Mouse (Mus musculus) stomach, postnatal 0 days (tissue): ENCODE results near the gene Dlgap5. TPM values are rescaled to one million over a fixed set of nuclear protein-coding genes. Genes with fewer than 3 reads are reported as not detected.

ENCODE experiments used
- ATAC-seq: fragments of 200-750 bp; cut with Nextera tagmentation; 2 replicates; pipeline ENCODE4 v1.8.0; 2017; ENCODE audit not compliant: low FRiP score, low TSS enrichment
- DNase-seq: peaks from one replicate; pipeline ENCODE4 v3.0.0-alpha.2; 2016; ENCODE audit warnings: low spot score
- H3K27ac ChIP-seq: fragments of 300-500 bp; sonication (generic); replicated peaks from 2 replicates; pipeline ENCODE4 v1.5.1; 2014; ENCODE audit warnings: mild to moderate bottlenecking, control low read depth
- H3K27me3 ChIP-seq: fragments of 300-500 bp; sonication (generic); 2 replicates; pipeline ENCODE4 v1.6.1; 2014; ENCODE audit warnings: low read length; ENCODE audit not compliant: control insufficient read depth, insufficient read depth
- H3K36me3 ChIP-seq: fragments of 300-500 bp; sonication (generic); 2 replicates; pipeline ENCODE4 v1.6.1; 2014; ENCODE audit warnings: low read length, mixed read lengths; ENCODE audit not compliant: control insufficient read depth, insufficient read depth
- H3K4me1 ChIP-seq: fragments of 300-500 bp; sonication (generic); replicated peaks from 2 replicates; pipeline ENCODE4 v1.6.1; 2014; ENCODE audit warnings: antibody characterized with exemption; ENCODE audit not compliant: control insufficient read depth, insufficient read depth
- H3K4me2 ChIP-seq: fragments of 300-500 bp; sonication (generic); replicated peaks from 2 replicates; pipeline ENCODE4 v1.6.1; 2014; ENCODE audit warnings: low read depth, mild to moderate bottlenecking, control low read depth, moderate library complexity
- H3K4me3 ChIP-seq: fragments of 300-500 bp; sonication (generic); 2 replicates; pipeline ENCODE4 v1.5.1; 2014; ENCODE audit warnings: low read depth, low read length, control low read depth
- H3K9ac ChIP-seq: fragments of 300-500 bp; sonication (generic); 2 replicates; pipeline ENCODE4 v1.6.1; 2014; ENCODE audit warnings: mild to moderate bottlenecking, low read length, control low read depth, mixed read lengths
- H3K9me3 ChIP-seq: fragments of 300-500 bp; sonication (generic); 2 replicates; pipeline ENCODE4 v1.6.1; 2016; ENCODE audit warnings: low read length; ENCODE audit not compliant: control insufficient read depth
- CTCF ChIP-seq: IDR thresholded peaks from 2 replicates; pipeline ENCODE4 v1.5.1; 2016; ENCODE audit warnings: antibody characterized with exemption, low read depth, mild to moderate bottlenecking, moderate library complexity
- EP300 ChIP-seq: optimal IDR thresholded peaks from 2 replicates; pipeline ENCODE3; 2016; ENCODE audit warnings: antibody characterized with exemption
- WGBS: fragments of 180-500 bp; shearing (Covaris S2); extraction: QIAGEN DNeasy Blood & Tissue Kit; methylation state at CpG from one replicate; pipeline ENCODE4 v1.1.7; 2014; 5-methylcytosine and 5-hydroxymethylcytosine counted together
- polyA plus RNA-seq: library from polyadenylated mRNA; unstranded; fragments of >200 nt; fragmentation: Nextera tagmentation; extraction: Ambion mirVana; gene quantifications from 2 replicates; pipeline ENCODE4 v1.2.1, GENCODE M21; 2015

The Dlgap5 gene
- polyA plus RNA-seq, 1 experiment from 2014 or later = 7.4 TPM

- WGBS = 55% methylated on average over 5 of the region's 5 CpGs
- TF ChIP-seq EP300 (no peak), CTCF (no peak)
- no peaks in the 10 kb centered on the region for H3K9me3 ChIP-seq
- ATAC-seq (no peak), DNase-seq (no peak)
- H3K27ac ChIP-seq = peak overlapping the region; percentile 30; the same call in 1 of the 2 replicates
- no peak overlapping the region for H3K9ac ChIP-seq
- H3K4me2 ChIP-seq = no peak overlapping the region
- H3K4me1 ChIP-seq = no peaks in the 10 kb centered on the region; the same call in 1 of the 2 replicates
- H3K36me3 ChIP-seq = no peaks in the 10 kb centered on the region
- H3K27me3 ChIP-seq = no peaks in the 10 kb centered on the region
- no peak overlapping the region for H3K4me3 ChIP-seq
These were observed 63.3 kb downstream of the Dlgap5 start for GRCm38 (mm10) chr14:47354948-47355347.

- H3K27ac ChIP-seq = 0 out of 2 replicates have a peak overlapping the region, but pooled peaks have one; percentile 53
- 53% methylated on average over 8 of the region's 8 CpGs for WGBS
- peak; percentile 93 for ATAC-seq
These were observed 64.1 kb downstream of the Dlgap5 start for GRCm38 (mm10) chr14:47354111-47354577.

GRCm38 (mm10) chr14:47353240-47353639, 65.0 kb downstream of the Dlgap5 start:
- no peak for ATAC-seq

More at GRCm38 (mm10) chr14:47354111-47354577, 64.1 kb downstream of the Dlgap5 start:
- Histone ChIP-seq H3K36me3 (no peaks in the 10 kb centered on the region), H3K9me3 (no peaks in the 10 kb centered on the region), H3K4me2 (no peak overlapping the region), H3K4me1 (no peaks in the 10 kb centered on the region; the same call in 1 of the 2 replicates), H3K27me3 (no peaks in the 10 kb centered on the region), H3K9ac (no peak overlapping the region), H3K4me3 (no peak overlapping the region)
- DNase-seq = peak; percentile 87
- TF ChIP-seq EP300 (no peak), CTCF (peak; percentile 61)

GRCm38 (mm10) chr14:47352272-47352671, 65.9 kb downstream of the Dlgap5 start:
- no peak overlapping the region for H3K4me3 ChIP-seq
- ATAC-seq (no peak), DNase-seq (no peak)
- H3K36me3 ChIP-seq = no peaks in the 10 kb centered on the region
- H3K9ac ChIP-seq = no peak overlapping the region
- no peak overlapping the region for H3K4me2 ChIP-seq
- WGBS = 81% methylated on average over 10 of the region's 10 CpGs
- no peaks in the 10 kb centered on the region; the same call in 1 of the 2 replicates for H3K4me1 ChIP-seq
- no peaks in the 10 kb centered on the region for H3K27me3 ChIP-seq
- TF ChIP-seq EP300 (no peak), CTCF (no peak)
- H3K27ac ChIP-seq = no peak overlapping the region
- H3K9me3 ChIP-seq = no peaks in the 10 kb centered on the region

More at GRCm38 (mm10) chr14:47353240-47353639, 65.0 kb downstream of the Dlgap5 start:
- H3K9me3 ChIP-seq = no peaks in the 10 kb centered on the region
- TF ChIP-seq CTCF (no peak), EP300 (no peak)
- no peaks in the 10 kb centered on the region for H3K36me3 ChIP-seq
- H3K27ac ChIP-seq = no peak overlapping the region
- H3K4me3 ChIP-seq = no peak overlapping the region
- H3K9ac ChIP-seq = no peak overlapping the region
- DNase-seq = no peak
- 66% methylated on average over 4 of the region's 4 CpGs for WGBS
- no peaks in the 10 kb centered on the region; the same call in 1 of the 2 replicates for H3K4me1 ChIP-seq
- no peak overlapping the region for H3K4me2 ChIP-seq
- H3K27me3 ChIP-seq = no peaks in the 10 kb centered on the region

GRCm38 (mm10) chr14:47350974-47351373, 67.2 kb downstream of the Dlgap5 start:
- TF ChIP-seq EP300 (no peak), CTCF (no peak)
- Histone ChIP-seq H3K27ac (0 out of 2 replicates have a peak overlapping the region, but pooled peaks have one; percentile 8), H3K9ac (no peak overlapping the region), H3K4me2 (no peak overlapping the region), H3K4me1 (no peaks in the 10 kb centered on the region; the same call in 1 of the 2 replicates), H3K4me3 (no peak overlapping the region), H3K36me3 (no peaks in the 10 kb centered on the region), H3K9me3 (no peaks in the 10 kb centered on the region), H3K27me3 (no peaks in the 10 kb centered on the region)
- no peak for DNase-seq
- no peak for ATAC-seq
- whole genome bisulfite sequencing = 61% methylated on average over 2 of the region's 2 CpGs

GRCm38 (mm10) chr14:47346715-47347114, 71.5 kb downstream of the Dlgap5 start:
- TF ChIP-seq EP300 = no peak
- TF ChIP-seq CTCF = no peak
- H3K27ac ChIP-seq = no peak overlapping the region
- no peaks in the 10 kb centered on the region for H3K36me3 ChIP-seq
- DNase-seq (no peak), ATAC-seq (peak; percentile 81)
- H3K4me2 ChIP-seq = no peak overlapping the region
- H3K9ac ChIP-seq = no peak overlapping the region
- no peaks in the 10 kb centered on the region for H3K27me3 ChIP-seq
- H3K4me1 ChIP-seq = no peaks in the 10 kb centered on the region
- 76% methylated on average over 1 of the region's 1 CpGs for WGBS
- no peaks in the 10 kb centered on the region for H3K9me3 ChIP-seq
- H3K4me3 ChIP-seq = no peak overlapping the region
